Mouse (Mus musculus) kidney, adult 8-10 months (tissue): ENCODE measurements around the gene Agbl4.
A peak's percentile ranks its signal among the peaks of the same experiment; 100 is the strongest.

Source experiments
- DNase-seq, 2 experiments: peaks; one replicate each; pipeline ENCODE4 v3.0.0; 2022

The Agbl4 gene

DNA sequence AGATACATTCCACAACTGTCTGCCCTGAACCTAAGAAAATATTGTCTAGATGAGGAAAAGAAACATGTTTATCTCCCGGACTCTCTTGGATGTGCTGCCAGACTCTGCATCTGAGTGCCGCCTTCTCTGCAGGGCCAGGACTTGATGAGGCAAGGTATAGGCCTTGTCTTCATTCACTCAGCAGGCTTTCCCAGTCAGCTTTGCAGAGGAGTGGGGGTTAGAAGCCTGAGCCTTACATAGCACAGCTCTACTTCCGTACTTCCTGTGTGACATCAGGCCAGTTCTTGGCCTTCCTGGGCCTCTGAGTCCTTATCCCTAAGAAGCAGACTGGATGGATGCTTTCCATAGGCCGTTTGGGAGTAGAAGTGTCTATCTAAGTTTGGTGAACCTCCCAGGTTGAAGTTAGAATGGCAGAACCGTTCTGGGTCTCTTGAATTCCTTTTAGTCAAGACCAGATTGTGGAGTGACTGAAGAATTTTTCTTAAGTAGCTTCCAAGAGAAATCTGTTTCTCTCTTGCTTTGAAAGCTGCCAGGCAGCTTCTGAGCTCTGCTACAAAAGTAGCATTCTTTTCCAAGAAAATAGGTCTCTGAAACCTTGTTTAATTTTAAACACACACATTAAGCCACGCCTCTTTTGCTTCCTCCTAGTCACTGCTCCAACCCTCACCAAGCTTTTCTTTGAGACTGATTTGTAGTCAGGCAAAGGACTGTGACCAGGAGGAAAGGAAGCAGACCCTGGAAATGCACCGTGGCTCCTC, 1052.2 kb downstream of the Agbl4 start:
- no peak for DNase-seq

- DNase-seq: no peak
Observed at GRCm38 (mm10) chr4:111451283-111451918, 1053.9 kb downstream of the Agbl4 start.

- no peak for DNase-seq
Observed at GRCm38 (mm10) chr4:111452192-111452591, 1054.7 kb downstream of the Agbl4 start.

DNA sequence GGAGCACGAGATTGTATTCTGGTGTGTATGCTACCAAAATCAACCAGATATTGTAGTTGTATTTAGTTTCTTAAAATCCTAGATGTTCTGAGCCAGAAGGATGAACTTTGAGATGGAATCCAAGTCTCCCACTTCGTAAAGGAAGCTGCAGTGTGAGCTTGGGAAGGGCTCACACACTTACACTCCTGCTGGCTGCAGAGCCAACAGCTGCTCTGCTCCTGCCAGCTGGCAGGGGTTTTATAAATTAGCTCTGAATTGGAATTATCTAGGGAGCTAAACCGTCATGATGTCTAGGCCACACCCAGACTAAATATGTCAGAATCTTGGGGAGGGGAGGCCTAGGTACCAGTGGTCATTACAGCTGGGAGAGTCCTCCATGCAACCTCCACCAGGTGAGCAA, 1055.8 kb downstream of the Agbl4 start:
- DNase-seq: no peak

DNA sequence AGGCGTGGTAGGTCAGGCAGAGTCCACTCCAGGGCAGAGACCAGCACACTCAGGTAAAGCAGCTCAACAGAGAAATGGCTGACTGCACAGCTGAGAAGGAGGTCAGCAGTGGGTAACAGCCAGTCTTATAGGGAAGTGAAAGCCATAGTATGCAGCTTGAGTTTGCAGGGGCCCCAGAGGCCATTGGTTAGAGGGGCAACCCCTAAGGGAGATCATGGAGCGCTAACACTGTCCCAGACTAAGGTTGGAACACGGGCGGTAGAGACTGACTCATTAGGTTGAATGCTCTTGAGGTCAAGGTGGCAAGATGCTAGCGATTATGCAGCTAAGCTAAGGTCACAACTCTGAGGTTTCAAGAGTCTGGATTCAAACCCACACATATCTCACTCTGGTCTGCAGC, 1058.2 kb downstream of the Agbl4 start:
- no peak for DNase-seq

DNA sequence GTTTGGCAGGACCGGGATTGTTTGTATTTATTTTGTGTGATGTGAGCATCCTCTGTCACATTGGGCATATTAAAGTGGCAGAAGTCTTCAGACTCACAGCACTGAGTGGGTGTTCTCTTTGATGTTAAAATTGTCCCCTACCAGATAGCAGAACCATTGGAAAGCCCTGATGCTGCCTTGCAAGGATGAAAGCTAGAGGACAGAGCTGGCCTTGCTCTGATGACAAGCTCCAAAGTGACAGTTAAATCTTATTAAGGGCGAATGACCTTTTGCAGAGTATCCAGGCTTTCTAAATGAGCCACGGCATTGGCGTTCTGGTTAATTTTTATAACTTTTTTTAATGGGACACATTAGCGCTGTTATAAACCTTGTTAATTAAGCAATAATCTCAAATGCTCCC, 1060.1 kb downstream of the Agbl4 start:
- DNase-seq: no peak

DNA sequence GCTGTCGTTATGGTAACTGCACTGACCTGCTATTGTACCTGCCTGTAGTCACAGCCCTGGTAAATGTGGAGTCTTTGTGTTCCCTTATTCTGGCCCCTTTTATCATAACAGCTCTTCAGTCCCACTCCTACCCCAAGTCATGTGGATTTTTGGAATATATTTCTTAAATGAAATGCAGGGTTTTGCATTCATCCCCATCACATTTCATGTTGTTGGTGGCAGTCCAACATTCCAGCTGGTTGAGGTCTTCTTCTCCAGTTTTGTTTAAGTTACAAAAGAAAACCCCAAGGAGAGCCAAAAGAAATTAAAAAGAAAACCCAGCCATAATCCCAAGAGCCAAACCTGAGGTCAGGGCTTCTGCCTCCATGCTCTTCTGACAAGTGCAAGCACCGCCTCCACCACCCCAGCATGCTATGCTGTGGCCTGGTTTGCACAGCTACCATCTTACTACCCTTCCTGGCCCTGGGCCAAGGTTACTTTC, 1069.9 kb downstream of the Agbl4 start:
- no peak for DNase-seq

GRCm38 (mm10) chr4:111467796-111468195, 1070.3 kb downstream of the Agbl4 start:
- DNase-seq: no peak

- DNase-seq: no peak
Observed at GRCm38 (mm10) chr4:111469847-111470246, 1072.4 kb downstream of the Agbl4 start.

DNA sequence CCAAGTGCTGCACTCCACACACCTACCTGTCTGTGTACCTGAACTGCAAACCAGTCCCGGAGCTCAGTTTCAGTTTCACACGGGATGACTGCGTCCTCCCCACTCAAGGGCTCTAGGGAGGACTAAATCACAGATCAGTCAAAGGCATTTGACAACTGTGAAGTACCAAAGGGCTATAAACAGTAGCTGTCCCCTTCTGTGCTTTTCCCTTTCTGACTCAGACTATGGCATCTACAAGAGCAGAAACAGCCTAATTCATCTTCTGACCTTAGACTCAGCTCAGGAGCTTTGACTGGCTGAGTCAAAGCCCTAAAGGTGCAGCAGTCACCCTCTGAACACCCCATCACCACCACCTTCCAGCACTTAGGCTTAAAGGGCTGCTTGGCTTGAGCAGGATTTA, 1074.3 kb downstream of the Agbl4 start:
- no peak for DNase-seq

GRCm38 (mm10) chr4:111472511-111472910, 1075.0 kb downstream of the Agbl4 start:
- no peak for DNase-seq

GRCm38 (mm10) chr4:111473014-111473413, 1075.6 kb downstream of the Agbl4 start:
- no peak for DNase-seq

GRCm38 (mm10) chr4:111475374-111475971, 1078.0 kb downstream of the Agbl4 start:
- no peak for DNase-seq

GRCm38 (mm10) chr4:111477507-111477906, 1080.0 kb downstream of the Agbl4 start:
- DNase-seq: no peak

DNA sequence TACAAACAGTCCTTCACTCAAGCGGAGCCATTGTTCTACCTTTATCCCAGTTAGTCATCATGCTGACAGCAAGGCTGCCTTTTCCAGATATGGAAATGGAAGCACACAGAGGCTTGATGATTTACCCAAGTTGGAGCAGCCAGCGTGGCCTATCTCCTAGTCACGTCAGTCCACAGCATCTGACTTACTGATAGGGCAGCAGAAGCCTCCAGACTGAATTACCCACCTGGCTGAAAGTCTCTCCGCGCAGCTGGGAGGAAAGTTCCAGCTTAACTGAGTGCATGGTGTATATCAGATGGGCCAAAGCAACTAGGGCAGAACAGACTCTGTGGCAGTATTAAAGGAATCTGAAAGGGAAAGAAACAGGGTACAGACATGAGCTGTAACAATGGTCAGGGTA, 1086.0 kb downstream of the Agbl4 start:
- DNase-seq: no peak

DNA sequence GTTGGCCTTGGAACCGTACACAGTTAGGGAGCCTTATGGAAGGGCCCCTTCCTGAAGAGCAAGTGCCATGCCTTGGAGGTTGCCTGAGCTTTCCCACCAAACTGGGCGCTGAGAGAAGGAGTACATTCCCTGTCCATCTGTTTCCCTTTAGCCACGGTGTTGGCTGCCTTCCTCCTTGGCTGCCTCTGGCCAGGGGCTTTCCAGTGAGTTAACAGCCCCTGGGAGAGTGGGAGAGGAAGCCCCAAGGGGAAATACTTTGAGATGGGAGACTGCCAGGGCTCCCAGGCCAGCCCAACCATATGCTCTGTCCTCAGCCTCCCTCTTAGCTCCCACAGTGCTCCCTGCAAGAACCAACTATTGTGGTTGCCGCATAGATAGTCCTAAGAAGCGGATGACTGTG, 1087.7 kb downstream of the Agbl4 start:
- DNase-seq: no peak

- no peak for DNase-seq
Observed at GRCm38 (mm10) chr4:111486187-111486586, 1088.7 kb downstream of the Agbl4 start.

GRCm38 (mm10) chr4:111487233-111487843, 1089.9 kb downstream of the Agbl4 start:
- DNase-seq: no peak

GRCm38 (mm10) chr4:111493750-111494404, 1096.4 kb downstream of the Agbl4 start:
- DNase-seq: peak in 1 of 2 experiments; percentile 17

GRCm38 (mm10) chr4:111495949-111496348, 1098.5 kb downstream of the Agbl4 start:
- DNase-seq: peak; percentile 26 to 70

DNA sequence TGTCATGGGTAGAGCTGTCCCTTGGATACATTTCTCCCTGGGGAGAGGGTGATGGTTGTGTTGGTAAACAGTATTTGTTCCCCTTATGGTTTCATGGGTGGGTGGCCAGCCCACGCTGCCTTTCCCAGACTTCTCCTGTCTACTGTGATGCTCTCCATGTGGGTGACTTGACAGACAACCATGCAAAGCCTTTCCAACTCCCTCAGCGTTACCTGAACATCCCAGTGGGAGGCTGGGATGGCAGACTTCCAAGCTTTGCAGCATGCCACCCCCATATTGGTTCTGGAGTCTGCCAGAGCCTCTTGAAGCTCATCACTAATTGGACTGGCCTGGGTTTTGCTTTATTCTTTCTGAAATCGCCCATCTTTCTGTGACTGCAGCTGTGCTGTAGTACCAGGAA, 1101.3 kb downstream of the Agbl4 start:
- DNase-seq: no peak

DNA sequence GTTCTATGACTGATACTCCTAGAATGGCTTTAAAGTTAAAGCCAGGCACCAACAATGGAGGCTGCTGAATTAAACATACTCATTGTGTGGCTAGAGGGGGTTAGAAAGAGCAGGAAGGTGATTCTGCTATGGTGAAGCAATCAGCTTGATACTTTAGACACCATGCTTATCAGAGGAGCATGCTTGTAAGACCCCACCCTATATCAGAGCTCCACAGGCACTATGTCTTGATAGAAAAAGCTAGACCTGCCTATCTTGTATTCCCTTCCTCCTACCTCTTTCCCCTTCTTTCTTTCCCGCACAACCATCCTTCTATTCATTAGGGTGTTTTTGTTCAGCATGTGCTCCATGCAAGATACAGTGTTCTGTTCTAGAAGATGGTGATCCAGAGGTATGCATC, 1104.0 kb downstream of the Agbl4 start:
- DNase-seq: no peak
